Mouse (Mus musculus) lung, embryonic 15.5 days (tissue): ENCODE data around the gene Gm4869. TPM values are rescaled to one million over a fixed set of nuclear protein-coding genes. Genes with fewer than 3 reads are reported as not detected.
"Not testable (repeated sequence)": the region's sequence is repeated elsewhere in the genome, so short reads cannot be mapped to it uniquely, and the experiment has no call there.

Experiments
- ATAC-seq: fragments of 200-750 bp; cut with Nextera tagmentation; 2 replicates; pipeline ENCODE4 v1.8.0; 2017; ENCODE audit warnings: moderate number of reproducible peaks, borderline replicate concordance; ENCODE audit not compliant: low FRiP score, low TSS enrichment; ENCODE audit errors: extremely low read depth
- H3K27ac ChIP-seq: fragments of 300-500 bp; sonication (generic); 2 replicates; pipeline ENCODE4 v1.5.1; 2015; ENCODE audit warnings: moderate library complexity, mild to moderate bottlenecking, inconsistent platforms
- H3K27me3 ChIP-seq: fragments of 300-500 bp; sonication (generic); 2 replicates; pipeline ENCODE4 v1.6.1; 2015; ENCODE audit warnings: inconsistent platforms
- H3K36me3 ChIP-seq: fragments of 300-500 bp; sonication (generic); 2 replicates; pipeline ENCODE4 v1.6.1; 2015; ENCODE audit warnings: inconsistent platforms
- H3K4me1 ChIP-seq: fragments of 300-500 bp; sonication (generic); 2 replicates; pipeline ENCODE4 v1.6.1; 2015; ENCODE audit warnings: inconsistent platforms
- H3K4me2 ChIP-seq: fragments of 300-500 bp; sonication (generic); 2 replicates; pipeline ENCODE4 v1.6.1; 2015; ENCODE audit warnings: inconsistent platforms, mild to moderate bottlenecking, moderate library complexity
- H3K4me3 ChIP-seq: fragments of 300-500 bp; sonication (generic); 2 replicates; pipeline ENCODE4 v1.5.1; 2015; ENCODE audit warnings: mild to moderate bottlenecking, inconsistent platforms
- H3K9ac ChIP-seq: fragments of 300-500 bp; sonication (generic); 2 replicates; pipeline ENCODE4 v1.6.1; 2015; ENCODE audit warnings: inconsistent platforms
- H3K9me3 ChIP-seq: fragments of 300-500 bp; sonication (generic); 2 replicates; pipeline ENCODE4 v1.6.1; 2016; ENCODE audit warnings: inconsistent platforms
- WGBS: fragments of 180-500 bp; shearing (Covaris S2); methylation state at CpG from one replicate; pipeline ENCODE4 v1.1.7; 2015; 5-methylcytosine and 5-hydroxymethylcytosine counted together
- polyA plus RNA-seq: library from polyadenylated mRNA; unstranded; fragments of >200 nt; fragmentation: Nextera tagmentation; extraction: Ambion mirVana; gene quantifications from 2 replicates; pipeline ENCODE4 v1.2.1, GENCODE M21; 2015

Gene Gm4869
- polyA plus RNA-seq, 1 experiment from 2014 or later: 0.06 TPM

GRCm38 (mm10) chr5:140420616-140421015 is 24.8 kb upstream of the Gm4869 start:
- no peaks in the 10 kb centered on the region for H3K27me3 ChIP-seq
- H3K4me1 ChIP-seq: peaks cover 13% of the 10 kb centered on the region
- no peak overlapping the region for H3K27ac ChIP-seq
- ATAC-seq: no peak
- 51% methylated on average over 4 of the region's 4 CpGs for WGBS
- no peaks in the 10 kb centered on the region for H3K9me3 ChIP-seq
- peak overlapping the region; percentile 90 for H3K4me3 ChIP-seq
- H3K36me3 ChIP-seq: peaks cover 8% of the 10 kb centered on the region
- peak overlapping the region; percentile 89 for H3K9ac ChIP-seq
- H3K4me2 ChIP-seq: peak overlapping the region; percentile 78

- ATAC-seq: peak; percentile 36; the same call in 1 of the 2 replicates
Observed at GRCm38 (mm10) chr5:140425016-140425783, 20.2 kb upstream of the Gm4869 start.

GRCm38 (mm10) chr5:140439117-140439516 is 6.3 kb upstream of the Gm4869 start:
- H3K27ac ChIP-seq, ATAC-seq, H3K27me3 ChIP-seq, H3K4me2 ChIP-seq, H3K4me3 ChIP-seq, H3K4me1 ChIP-seq, H3K9me3 ChIP-seq, H3K9ac ChIP-seq: not testable (repeated sequence)
- WGBS: 100% methylated on average over 1 of the region's 6 CpGs
- H3K36me3 ChIP-seq: peaks cover 84% of the 10 kb centered on the region

More at GRCm38 (mm10) chr5:140425016-140425783, 20.2 kb upstream of the Gm4869 start:
- no peak overlapping the region for H3K4me3 ChIP-seq
- H3K36me3 ChIP-seq: peaks cover 48% of the 10 kb centered on the region
- peaks cover 12% of the 10 kb centered on the region for H3K4me1 ChIP-seq
- no peaks in the 10 kb centered on the region for H3K27me3 ChIP-seq
- H3K4me2 ChIP-seq: no peak overlapping the region
- H3K27ac ChIP-seq: no peak overlapping the region
- no peaks in the 10 kb centered on the region for H3K9me3 ChIP-seq
- no peak overlapping the region for H3K9ac ChIP-seq
- WGBS: 82% methylated on average over 17 of the region's 17 CpGs

GRCm38 (mm10) chr5:140441406-140441805 is 4.0 kb upstream of the Gm4869 start:
- Histone ChIP-seq H3K9ac (no peak overlapping the region), H3K27ac (no peak overlapping the region), H3K4me2 (no peak overlapping the region), H3K9me3 (no peaks in the 10 kb centered on the region), H3K4me1 (no peaks in the 10 kb centered on the region), H3K27me3 (no peaks in the 10 kb centered on the region), H3K4me3 (no peak overlapping the region), H3K36me3 (peaks cover 74% of the 10 kb centered on the region)
- ATAC-seq: no peak
- WGBS: 97% methylated on average over 2 of the region's 3 CpGs

- H3K4me1 ChIP-seq: no peaks in the 10 kb centered on the region
- no peak overlapping the region for H3K9ac ChIP-seq
- no peak overlapping the region for H3K4me2 ChIP-seq
- H3K9me3 ChIP-seq: no peaks in the 10 kb centered on the region
- WGBS: 85% methylated on average over 4 of the region's 4 CpGs
- no peak overlapping the region for H3K27ac ChIP-seq
- H3K27me3 ChIP-seq: no peaks in the 10 kb centered on the region
- H3K4me3 ChIP-seq: no peak overlapping the region
- no peak for ATAC-seq
- peaks cover 53% of the 10 kb centered on the region for H3K36me3 ChIP-seq
Observed at GRCm38 (mm10) chr5:140444012-140444411, 1.4 kb upstream of the Gm4869 start.

GRCm38 (mm10) chr5:140446054-140446453 is 609 bp downstream of the Gm4869 start:
- WGBS: 69% methylated on average over 7 of the region's 7 CpGs
- Histone ChIP-seq H3K9ac (no peak overlapping the region), H3K27me3 (no peaks in the 10 kb centered on the region), H3K4me3 (no peak overlapping the region), H3K36me3 (peaks cover 37% of the 10 kb centered on the region), H3K27ac (no peak overlapping the region), H3K9me3 (no peaks in the 10 kb centered on the region), H3K4me1 (no peaks in the 10 kb centered on the region), H3K4me2 (no peak overlapping the region)
- ATAC-seq: no peak

GRCm38 (mm10) chr5:140454488-140454887 is 9.0 kb downstream of the Gm4869 start:
- Histone ChIP-seq H3K4me3 (no peak overlapping the region), H3K9me3 (no peaks in the 10 kb centered on the region), H3K27me3 (no peaks in the 10 kb centered on the region), H3K4me1 (no peaks in the 10 kb centered on the region), H3K9ac (no peak overlapping the region), H3K4me2 (no peak overlapping the region), H3K27ac (peak overlapping the region; percentile 66; the same call in 1 of the 2 replicates), H3K36me3 (no peaks in the 10 kb centered on the region)
- 0 out of 2 replicates have a peak, but pooled peaks have one; percentile 33 for ATAC-seq

- no peaks in the 10 kb centered on the region for H3K4me1 ChIP-seq
- 52% methylated on average over 2 of the region's 2 CpGs for WGBS
- no peaks in the 10 kb centered on the region for H3K36me3 ChIP-seq
- no peak overlapping the region for H3K4me3 ChIP-seq
- H3K27me3 ChIP-seq: no peaks in the 10 kb centered on the region
- H3K9me3 ChIP-seq: no peaks in the 10 kb centered on the region
- no peak overlapping the region for H3K27ac ChIP-seq
- no peak overlapping the region for H3K9ac ChIP-seq
- ATAC-seq: no peak
- H3K4me2 ChIP-seq: no peak overlapping the region
Observed at GRCm38 (mm10) chr5:140455466-140455865, 10.0 kb downstream of the Gm4869 start.

- ATAC-seq: no peak
- Histone ChIP-seq H3K9ac (no peak overlapping the region), H3K27me3 (no peaks in the 10 kb centered on the region), H3K27ac (no peak overlapping the region), H3K4me2 (no peak overlapping the region), H3K4me3 (no peak overlapping the region), H3K9me3 (peaks cover 2% of the 10 kb centered on the region; the same call in 1 of the 2 replicates), H3K4me1 (no peaks in the 10 kb centered on the region), H3K36me3 (no peaks in the 10 kb centered on the region)
- 74% methylated on average over 3 of the region's 3 CpGs for WGBS
Observed at GRCm38 (mm10) chr5:140461476-140461875, 16.0 kb downstream of the Gm4869 start.

- not testable (repeated sequence) for H3K9me3 ChIP-seq, H3K4me2 ChIP-seq, H3K27ac ChIP-seq, H3K27me3 ChIP-seq, H3K4me1 ChIP-seq, H3K9ac ChIP-seq, H3K36me3 ChIP-seq, H3K4me3 ChIP-seq, ATAC-seq
- 69% methylated on average over 2 of the region's 2 CpGs for WGBS
Observed at GRCm38 (mm10) chr5:140463151-140463550, 17.7 kb downstream of the Gm4869 start.

- no peak overlapping the region for H3K4me2 ChIP-seq
- H3K4me1 ChIP-seq: no peaks in the 10 kb centered on the region
- ATAC-seq: no peak
- no peak overlapping the region for H3K27ac ChIP-seq
- H3K4me3 ChIP-seq: no peak overlapping the region
- no peak overlapping the region for H3K9ac ChIP-seq
- H3K27me3 ChIP-seq: no peaks in the 10 kb centered on the region
- no peaks in the 10 kb centered on the region for H3K36me3 ChIP-seq
- H3K9me3 ChIP-seq: peaks cover 2% of the 10 kb centered on the region; the same call in 1 of the 2 replicates
- WGBS: 75% methylated on average over 2 of the region's 2 CpGs
Observed at GRCm38 (mm10) chr5:140464943-140465342, 19.5 kb downstream of the Gm4869 start.

GRCm38 (mm10) chr5:140472336-140472735 is 26.9 kb downstream of the Gm4869 start:
- H3K4me1 ChIP-seq: no peaks in the 10 kb centered on the region
- no peak overlapping the region for H3K27ac ChIP-seq
- no peaks in the 10 kb centered on the region for H3K36me3 ChIP-seq
- no peaks in the 10 kb centered on the region for H3K27me3 ChIP-seq
- no peaks in the 10 kb centered on the region for H3K9me3 ChIP-seq
- no peak overlapping the region for H3K4me3 ChIP-seq
- H3K4me2 ChIP-seq: no peak overlapping the region
- H3K9ac ChIP-seq: no peak overlapping the region
- ATAC-seq: no peak
- WGBS: 80% methylated on average over 3 of the region's 3 CpGs
